Mouse (Mus musculus): ENCODE results near the gene Timp2. TPM values are rescaled to one million over a fixed set of nuclear protein-coding genes. Genes with fewer than 3 reads are reported as not detected.

Timp2 gene
- polyA plus RNA-seq, 3 experiments from 2014 or later, result 6.1 to 17.3 (median 16.4) TPM

DNA sequence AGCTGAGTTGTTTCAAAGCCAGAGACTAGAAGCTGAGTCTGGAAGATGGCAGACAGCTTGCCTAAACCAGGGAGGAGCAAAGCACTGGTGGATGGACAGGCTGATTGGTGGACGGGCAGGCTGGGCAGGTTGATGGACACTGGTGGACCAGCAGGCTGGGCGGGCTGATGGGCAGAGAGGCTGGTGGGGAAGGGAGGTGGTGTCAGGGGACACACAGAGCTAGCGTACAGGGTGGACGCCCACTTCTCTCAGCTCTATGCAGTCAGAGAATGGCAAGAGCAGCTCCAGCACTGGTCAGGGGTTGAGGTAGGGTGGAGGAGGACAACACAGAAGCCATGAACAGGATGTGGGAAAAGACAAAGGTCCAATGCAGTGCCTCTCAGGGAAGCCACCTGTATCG is 13.7 kb upstream of the Timp2 start:
- ATAC-seq, result no peak

DNA sequence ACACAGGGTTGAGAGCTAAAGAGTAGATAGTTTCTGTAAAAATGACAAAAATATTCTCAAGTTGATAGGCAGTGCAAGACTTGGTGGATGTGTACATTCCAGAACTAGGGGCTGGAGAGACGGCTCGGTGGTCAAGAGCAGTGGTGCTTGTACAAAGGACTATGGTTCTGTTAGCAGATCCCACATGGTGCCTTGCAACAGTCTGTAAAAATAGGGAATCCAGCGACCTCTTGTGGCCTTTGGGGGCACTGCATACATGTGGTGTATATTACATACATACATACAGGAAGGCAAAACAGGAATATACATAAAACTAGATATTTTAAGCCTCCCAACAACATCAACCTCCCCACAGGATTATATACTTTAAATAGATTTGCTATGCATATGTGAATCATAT is 12.8 kb upstream of the Timp2 start:
- ATAC-seq, result no peak

DNA sequence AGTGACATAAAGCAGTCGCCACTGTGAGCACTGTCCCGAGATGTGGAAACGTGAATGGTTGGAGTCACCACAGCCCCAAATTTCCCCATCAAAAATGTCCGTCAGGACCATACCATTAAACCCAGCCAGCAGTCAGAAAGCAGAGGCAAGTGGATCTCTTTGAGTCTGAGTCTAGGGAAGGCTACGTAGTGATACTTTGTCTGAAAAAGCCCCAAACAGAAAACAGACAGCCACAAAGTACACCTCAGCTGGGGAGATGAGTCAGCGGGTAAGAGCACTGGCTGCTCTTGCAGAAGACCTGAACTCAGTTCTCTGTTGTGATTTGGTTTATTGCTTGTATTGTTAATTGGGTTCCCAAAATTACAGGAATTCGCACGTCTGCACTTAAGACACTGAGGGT is 11.0 kb upstream of the Timp2 start:
- no peak for ATAC-seq

DNA sequence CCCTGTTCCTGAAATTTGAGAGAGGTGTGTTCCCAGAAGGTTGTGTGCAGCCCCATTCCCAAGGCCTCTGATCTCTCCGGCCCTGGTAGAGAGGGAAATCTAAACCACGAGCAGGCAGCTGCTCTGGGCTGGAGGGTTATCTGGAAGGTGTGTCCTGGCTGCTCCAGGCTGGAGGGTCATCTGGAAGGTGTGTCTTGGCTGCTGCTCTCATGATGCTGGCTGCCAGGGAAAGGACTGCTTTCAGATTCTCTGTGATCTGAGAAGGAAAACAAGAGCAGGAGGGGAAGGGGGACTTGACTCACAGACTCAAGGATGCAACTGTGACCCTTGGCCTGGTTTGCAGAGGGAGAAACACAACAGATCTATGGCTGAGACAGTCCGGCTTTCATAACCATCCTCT is 10.6 kb upstream of the Timp2 start:
- no peak for ATAC-seq

DNA sequence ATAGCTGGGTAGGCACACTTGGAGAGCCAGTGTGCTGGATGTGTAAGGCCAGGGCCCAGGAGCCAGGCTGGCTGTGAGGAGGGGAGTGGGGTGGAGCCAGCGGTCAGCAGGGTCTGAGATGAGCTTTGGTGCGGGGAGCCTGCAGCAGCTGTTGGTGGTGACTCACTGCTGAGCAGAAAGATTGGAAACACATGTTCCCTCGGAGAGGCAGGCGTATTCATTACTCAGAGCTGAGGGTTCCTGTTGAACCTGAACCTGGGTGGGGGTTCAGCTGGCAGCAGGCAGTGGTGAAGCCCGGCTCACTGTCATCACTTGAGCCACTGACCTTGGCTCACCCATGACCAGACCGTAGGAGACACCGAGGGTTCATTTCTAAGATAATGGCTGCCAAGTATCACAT is 9.6 kb upstream of the Timp2 start:
- no peak for ATAC-seq

DNA sequence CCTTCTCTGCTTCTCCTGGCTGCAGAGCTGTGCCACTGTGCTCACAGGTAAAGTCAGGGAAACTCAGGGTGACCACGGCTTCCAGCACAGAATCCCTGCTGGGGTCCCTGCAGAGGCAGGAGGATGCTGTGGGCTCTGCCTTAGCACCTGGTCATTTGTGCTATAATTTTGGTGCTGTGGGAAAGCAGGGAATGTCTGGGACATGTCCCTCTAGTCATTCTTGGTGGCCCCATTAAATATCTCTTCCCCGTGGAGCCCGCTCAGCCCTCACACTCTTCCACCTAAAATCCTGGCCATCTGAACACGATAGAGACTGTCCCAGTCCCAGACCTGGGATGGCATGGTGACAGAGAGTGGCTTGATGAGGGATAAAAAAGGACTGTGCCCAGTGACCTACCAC is 8.5 kb upstream of the Timp2 start:
- no peak for ATAC-seq

DNA sequence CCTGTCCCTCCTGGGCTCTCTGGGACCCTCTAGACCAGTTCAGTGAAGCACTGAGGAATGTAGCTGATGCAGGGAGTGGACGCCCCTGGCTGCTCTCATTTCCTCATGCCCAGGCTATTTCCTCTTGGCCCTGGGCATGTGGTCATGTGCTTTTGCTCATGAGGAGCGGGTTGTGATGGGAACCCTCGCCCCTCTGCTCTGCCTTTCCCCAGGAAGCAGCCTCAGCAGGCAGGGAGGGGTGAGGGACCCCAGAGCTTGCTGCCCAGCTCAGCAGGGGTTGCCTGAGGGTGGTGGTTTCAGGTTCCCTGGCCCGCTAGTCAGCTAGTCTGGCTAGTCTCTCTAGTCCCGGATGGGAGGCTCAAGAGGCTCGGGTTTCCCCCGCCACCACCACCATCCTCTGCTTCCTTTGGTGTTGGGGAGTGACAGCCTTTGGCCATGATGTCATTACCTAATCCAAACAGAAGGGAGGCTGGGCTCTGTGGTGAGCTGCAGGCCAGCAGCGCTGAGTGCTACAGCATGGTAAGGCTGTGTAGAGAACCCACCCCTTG is 7.5 kb upstream of the Timp2 start:
- no peak for ATAC-seq

DNA sequence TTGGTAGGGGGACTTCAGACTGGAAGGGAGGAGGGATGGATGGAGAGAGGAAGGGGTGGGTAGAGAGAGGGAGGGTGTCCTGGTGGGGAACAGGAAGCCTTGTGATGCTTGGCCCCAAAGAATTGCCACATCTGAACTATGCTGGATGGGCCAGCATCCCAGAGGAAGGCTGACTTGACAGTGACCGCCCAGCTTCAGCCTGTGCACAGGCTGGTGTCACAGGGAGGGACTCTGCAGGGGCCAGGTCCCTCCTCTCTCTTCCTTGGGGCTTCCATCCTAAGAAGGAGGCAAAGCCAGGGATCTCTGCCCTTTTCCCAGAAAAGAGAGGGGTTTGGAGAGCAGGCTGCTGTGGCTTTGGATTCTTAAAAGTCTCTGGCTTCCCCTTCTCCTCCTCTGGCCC is 7.0 kb upstream of the Timp2 start:
- no peak for ATAC-seq

DNA sequence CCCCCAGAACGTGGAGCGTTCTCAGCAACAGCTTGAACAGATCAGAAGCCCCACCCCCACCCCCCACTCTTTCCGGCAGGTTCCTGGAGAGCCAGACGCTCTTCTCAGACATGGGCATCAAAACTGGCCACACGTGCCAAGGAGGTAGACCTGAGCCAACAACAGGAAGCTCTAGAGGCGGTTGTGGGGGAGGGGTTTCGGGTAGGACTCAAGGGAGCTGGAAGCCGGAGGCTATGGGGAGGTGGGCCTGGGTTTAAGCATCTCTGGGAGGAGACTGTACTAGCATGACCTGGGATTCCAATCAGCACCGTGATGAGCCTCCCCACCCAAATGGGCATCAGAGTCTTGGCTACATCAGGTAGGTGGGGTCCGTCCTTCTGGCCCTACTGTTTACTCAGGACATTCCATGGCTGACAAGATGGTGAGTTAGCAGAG is 5.4 kb upstream of the Timp2 start:
- peak; percentile 73 for ATAC-seq

DNA sequence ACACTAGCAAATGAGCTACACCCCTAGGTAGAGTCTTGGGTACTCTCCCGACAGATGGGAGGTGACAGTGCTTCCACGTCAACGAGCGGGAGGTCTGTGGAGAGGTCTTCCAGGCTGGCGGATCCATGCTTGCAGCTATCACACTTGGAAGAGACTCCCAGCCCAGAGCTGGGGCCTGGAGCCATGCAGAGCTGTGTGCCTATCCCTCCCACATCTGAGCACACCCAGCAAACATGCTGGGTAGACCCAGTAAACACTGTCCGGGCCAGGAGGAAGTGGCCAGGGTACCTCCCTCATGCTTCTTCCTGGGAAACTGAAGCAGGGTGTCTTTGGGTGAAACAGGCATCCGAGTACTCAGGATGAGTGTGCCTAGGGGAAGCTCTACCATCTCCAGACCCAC is 5.0 kb upstream of the Timp2 start:
- no peak for ATAC-seq

DNA sequence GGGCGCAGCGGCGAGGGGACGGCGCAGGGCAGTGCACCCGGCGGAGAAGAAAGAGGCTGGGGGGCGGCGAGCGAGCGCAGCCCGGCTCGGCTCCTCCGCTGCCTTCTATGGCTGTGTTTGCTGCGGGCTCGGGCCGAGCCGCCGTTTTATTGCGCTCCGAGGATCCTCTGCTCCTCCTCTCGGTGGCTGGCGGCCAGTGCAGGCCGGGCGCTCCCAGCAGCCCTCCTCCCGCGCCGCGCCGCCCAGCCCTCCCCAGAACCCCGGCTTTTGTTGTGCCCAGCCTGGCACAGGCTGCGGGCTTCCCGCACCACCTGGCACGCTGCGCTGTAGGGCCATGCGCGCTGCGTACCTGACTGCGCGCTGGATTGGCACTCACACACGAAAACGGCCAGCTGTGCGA is 335 bp downstream of the Timp2 start:
- ATAC-seq, result peak; percentile 93

DNA sequence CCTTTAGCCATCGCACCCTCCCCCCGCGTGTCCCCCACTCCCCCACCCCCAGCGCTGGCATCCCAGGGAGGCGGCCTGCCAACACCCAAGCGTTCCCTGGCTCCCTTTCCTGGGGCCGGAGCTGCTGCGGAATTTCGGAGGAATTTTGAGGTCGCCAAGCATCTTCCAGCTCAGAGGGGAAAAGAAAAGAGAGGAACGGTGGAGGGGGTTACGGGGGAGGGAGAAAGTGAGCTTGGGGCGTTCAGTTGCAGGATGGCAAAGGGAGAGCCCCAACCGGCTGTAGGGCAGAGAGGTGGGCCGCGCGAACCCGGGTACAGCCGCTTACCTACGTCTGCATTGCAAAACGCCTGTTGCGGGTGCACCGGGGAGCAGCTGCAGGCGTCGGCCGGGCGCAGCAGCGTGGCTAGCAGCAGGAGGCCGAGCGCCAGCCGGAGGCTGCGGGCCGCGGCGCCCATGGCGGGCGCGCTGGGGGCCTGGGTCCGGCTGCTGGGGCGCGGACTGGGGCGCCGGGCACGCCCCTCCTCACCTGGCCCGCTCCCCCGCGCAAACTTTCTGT is 826 bp downstream of the Timp2 start:
- ATAC-seq, result peak; percentile 51

DNA sequence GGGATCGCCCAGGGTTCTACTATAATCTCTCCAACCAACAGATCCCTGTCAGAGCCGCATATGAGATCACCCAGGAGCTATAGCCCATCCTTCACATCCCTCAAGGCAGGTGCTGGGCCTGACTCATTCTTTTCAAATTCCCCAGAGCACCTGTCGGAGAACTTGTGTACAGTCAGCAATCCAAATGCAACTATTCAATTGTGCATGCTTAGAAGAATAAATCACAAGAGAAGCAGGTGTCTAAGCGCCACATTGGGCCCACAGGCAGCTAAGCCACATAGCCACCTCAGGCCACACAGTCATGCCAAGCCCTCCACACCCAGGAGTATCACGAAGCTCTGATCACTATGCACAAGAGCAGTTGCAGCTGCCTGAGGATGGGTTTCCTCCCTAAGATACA is 6.0 kb downstream of the Timp2 start:
- ATAC-seq, result no peak

DNA sequence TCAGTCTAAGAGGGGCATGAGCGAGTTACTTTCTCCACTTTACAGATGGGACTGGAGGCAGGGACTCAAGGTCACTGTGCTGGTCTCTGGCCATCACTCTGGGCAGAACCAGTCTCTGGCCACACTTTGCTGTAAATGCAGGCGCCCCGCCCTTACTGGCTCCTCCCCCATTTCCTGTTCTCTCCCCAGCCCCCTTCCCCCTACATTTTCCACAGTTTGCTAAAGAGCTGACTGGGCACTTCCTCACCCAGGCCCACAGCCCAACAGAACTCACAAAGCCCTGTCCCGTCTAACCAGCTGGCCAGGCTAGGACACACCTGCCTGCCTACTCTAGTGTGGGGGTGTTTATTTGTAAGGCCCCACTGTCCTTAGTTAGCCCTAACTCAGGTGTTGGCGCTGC is 6.7 kb downstream of the Timp2 start:
- peak; percentile 93 for ATAC-seq

DNA sequence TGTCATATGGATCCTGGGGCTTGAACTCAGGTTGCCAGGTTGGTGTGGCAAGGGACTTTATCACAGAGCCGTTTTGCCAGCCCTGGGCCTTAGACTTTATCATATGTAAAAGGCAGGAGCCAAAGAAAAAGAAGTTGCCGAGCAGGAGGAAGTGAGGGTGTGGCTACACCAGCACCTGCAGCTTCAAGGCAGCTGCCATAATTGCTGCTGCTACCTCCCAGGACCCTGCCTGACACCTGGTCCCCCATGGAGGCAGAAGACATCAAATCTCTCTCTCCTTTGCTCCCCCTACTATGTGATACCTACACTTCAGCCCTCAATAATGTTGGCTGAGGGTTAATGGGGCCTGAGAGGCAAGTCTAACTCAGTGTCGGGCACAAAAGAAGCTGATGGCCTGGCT is 7.1 kb downstream of the Timp2 start:
- peak; percentile 33 for ATAC-seq

DNA sequence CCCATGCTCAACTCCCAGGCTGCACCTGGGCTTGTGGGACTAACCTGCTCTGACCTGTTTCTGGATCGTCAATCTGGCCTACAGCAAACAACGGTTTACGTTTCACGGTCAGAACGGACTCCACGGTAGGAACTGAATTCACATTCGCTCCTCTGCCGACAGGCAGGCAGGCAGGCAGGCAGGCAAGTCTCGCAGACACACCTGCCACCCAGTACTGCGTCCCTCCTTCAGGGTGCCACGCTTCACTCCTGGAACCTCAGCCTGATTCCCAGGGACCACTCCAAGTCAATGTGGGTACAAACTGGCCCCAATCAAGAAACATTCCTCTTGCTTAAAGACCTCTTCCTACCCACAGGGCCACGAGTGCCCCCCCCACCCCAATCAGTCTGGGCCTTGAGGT is 7.6 kb downstream of the Timp2 start:
- no peak for ATAC-seq

DNA sequence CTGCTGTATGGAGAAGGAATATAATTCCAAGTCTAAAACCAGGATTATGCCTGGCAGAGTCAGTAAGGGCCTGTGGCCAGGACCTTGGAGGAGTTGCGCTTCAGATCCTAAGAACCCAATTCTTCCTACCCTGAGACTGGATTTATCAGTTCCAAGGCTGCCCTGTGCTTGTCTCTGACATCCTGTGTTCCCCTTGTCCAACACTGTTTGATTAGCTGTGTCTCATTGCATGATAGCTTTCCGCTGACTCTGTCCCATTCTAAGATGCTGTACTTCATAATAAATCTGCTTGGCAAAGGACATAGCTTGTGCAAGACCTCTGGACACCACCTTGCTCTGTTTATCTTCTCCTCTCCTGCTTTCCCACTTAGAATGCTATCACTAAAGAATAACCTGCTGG is 8.1 kb downstream of the Timp2 start:
- ATAC-seq, result no peak

DNA sequence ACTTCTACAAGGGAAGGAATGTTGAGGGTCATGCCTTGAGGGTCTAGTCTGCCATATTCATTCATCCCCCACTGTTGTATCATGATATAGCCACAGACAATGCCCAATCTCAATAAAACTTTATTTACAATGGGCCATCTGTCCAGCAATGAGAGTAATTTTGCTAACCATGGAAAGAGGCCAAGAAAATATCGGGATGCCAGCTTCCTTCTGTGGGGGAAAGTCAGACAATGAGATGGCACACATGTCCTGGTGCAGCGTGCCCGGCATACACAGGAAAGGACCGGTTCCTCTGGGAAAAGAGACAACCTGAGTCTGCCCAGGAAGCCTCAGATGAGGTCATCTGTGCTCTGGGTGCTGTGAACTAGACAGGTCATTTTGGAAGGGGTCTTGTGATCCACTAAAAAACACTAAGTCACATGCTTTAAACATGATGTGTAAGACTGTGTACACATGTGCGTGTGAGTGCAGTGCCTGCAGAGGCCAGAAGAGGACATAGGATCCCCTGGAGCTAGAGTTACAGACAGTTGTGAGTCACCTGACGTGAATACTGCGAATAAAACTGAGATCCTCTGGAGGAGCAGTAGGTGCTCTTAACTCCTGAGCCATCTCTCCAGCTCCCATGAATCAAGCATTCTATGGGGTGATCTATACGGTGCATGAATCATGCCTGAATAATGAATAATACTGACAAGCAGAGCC is 9.0 kb downstream of the Timp2 start:
- ATAC-seq, result no peak

DNA sequence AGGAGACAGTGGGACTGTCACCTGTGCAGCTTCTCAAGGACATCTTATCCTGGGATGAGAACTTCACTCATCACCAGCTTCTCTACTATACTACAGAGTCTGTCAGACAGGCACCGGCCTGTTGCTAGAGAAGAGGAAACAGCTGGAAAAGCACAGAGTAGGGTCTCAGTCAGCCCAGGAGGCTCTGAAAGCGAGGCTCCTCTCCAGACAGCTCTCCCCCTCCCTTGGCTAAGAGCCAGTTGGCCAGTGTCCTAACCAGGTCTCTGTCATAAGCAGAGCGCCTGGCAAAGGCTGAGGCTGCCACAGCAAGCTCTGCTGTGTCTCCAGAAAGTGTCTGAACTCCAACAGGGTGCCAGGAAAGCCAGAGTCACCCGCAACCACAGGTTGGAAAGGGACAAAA is 9.8 kb downstream of the Timp2 start:
- no peak for ATAC-seq

DNA sequence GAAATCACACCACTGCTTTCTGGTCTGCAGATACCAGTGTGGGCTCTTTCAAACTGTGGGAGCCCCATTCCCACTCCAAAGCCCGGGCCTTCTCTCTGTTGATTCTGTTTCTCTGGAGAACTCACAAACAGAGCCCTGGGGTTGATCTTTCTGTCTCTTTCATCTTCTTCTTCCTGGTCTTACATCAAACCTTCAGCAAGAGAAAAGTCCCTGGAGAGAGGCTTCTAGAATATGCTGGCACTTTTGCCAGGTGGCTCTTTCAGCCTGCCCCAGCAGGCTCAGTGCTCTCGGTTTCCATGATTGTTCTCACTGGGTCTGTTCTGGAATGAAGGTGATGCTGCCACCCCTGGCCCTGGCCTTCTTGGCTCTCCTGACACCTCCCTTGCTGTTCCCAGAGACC is 11.9 kb downstream of the Timp2 start:
- no peak for ATAC-seq

DNA sequence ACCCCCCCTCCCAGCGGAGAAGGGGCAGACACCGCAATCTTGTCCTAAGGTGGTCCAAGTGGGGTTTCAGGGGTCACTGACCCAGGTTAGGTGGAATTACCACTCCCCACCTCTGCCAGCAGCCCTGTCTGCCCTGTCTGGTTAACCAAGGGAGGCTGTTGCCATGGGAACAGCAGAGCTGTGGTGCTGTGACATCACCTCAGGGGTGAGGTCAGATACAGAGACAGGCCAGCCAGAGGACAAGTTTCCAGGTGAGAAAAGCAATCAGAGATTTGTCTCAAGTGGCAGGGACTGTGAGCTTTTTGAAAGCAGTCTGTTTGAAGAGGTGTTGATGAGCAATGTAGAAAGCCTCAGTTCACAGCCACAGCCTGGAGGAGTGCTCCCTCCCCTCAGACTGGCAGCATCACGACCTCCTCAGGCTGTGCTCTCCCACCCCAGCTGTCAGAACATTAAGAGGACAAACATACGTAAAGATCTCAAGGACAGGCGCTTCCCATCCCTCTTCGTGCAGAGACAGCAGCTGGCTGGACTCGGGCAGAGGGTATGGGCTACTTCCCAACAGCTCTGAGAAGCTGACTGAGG is 13.0 kb downstream of the Timp2 start, which contains the start of gene Cep295nl:
TSS of gene Cep295nl (minus strand) at position 101 of the 582 bp plus-strand sequence.
- peak; percentile 39 for ATAC-seq

DNA sequence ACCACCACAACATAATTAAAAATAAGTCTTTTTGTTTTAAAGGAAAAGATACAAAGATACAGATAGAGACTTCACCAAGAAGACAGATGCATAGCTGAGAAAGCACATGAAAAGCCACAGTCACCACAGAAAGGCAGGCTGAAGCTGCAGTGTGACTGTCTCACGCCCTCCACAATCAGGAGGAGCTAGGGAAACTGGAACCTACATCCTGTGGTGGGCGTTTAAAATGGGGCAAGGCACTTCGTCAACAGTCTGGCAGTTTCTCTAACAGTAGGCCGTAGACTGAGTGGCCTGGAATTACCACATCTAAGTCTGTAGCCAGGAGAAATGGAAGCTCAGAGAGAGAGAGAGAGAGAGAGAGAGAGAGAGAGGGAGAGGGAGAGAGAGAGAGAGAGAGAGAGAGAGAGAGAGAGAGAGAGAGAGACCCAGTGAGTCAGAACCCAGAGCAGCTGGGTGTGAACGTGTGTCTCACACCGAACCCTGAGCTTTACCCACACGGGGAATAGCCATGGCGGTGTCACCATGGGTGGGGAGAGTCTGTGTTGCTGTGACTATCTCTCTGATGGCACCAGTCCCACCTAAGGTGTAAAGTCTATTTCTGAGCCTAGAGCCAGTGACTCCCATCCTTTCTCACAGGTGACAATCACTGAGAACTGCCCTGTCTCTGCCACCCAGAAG is 17.9 kb downstream of the Timp2 start:
- ATAC-seq, result peak; percentile 94

DNA sequence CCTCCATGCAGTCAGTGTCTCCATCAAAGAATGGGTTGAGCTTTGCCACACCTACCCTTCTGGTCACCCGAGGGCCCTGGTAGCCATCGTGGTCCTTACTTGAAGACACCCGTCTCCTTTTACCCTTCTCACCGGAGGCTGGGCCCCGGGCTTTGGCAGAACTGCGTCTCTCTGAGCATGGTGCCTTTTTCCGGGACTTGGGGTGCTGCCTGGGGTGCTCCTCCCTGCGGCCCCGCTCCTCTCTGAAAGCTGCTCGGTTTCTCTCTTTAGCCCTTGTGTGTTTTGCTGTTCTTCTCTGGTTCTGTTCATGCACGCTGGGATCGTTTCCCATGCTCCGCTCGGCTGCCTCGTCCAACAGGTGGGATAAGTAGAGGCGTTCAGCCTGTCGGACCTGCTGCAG is 22.1 kb downstream of the Timp2 start:
- no peak for ATAC-seq

DNA sequence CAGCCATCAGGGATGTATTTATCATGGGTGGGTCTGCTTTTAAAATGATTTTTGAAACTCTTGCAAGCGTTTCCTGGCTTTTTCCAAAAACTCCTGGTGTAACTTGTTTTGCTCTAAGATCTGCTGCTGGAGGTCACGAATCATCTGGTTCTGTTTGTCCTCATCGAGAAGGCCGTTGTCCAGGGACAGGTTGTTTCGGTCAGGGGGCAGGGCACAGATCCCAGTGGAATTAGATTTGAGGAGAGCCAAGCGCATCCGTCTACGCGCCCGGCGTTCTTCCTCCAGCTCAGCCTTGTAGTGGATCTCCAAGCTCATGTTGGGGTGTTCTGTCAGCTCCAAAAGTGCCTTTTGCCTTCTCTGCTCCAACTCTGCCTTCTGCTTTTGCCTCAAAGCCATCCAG is 23.2 kb downstream of the Timp2 start:
- ATAC-seq, result no peak

All from inflammation-experienced regulatory T-cells, adult 6 months (primary cell).